Mouse (Mus musculus): Measurements from ENCODE around the gene Ankrd44. TPM values are rescaled to one million over a fixed set of nuclear protein-coding genes. Genes with fewer than 3 reads are reported as not detected.

Gene Ankrd44
- polyA plus RNA-seq, 1 experiment from 2014 or later, result 18.3 TPM

GRCm38 (mm10) chr1:54837721-54838485 lies 88.3 kb downstream of the Ankrd44 start:
- Histone ChIP-seq H3K4me1 (ENCODE audit: insufficient read depth) (no peaks in the 10 kb centered on the region), H3K9ac (no peak overlapping the region), H3K36me3 (ENCODE audit: insufficient read depth) (no peaks in the 10 kb centered on the region), H3K4me2 (no peak overlapping the region), H3K4me3 (ENCODE audit: low read depth, low read length) (no peak overlapping the region), H3K9me3 (ENCODE audit: low read depth, low read length) (no peaks in the 10 kb centered on the region), H3K27me3 (ENCODE audit: insufficient read depth, low read length) (no peaks in the 10 kb centered on the region), H3K27ac (ENCODE audit: low read depth) (no peak overlapping the region)
- DNase-seq (no peak), ATAC-seq (ENCODE audit: insufficient read depth) (no peak)
- 76% methylated on average over 17 of the region's 17 CpGs for WGBS
- no peak for TF ChIP-seq CTCF (IDR thresholded peaks at IDR 0.05; ENCODE audit: low read depth)

- no peak for TF ChIP-seq CTCF (IDR thresholded peaks at IDR 0.05; ENCODE audit: low read depth)
- WGBS, result 82% methylated on average over 6 of the region's 6 CpGs
- no peak for ATAC-seq (ENCODE audit: insufficient read depth)
Measured at GRCm38 (mm10) chr1:54835661-54836205, 90.5 kb downstream of the Ankrd44 start.

GRCm38 (mm10) chr1:54833221-54833620 lies 93.0 kb downstream of the Ankrd44 start:
- H3K36me3 ChIP-seq (ENCODE audit: insufficient read depth), result no peaks in the 10 kb centered on the region
- H3K9me3 ChIP-seq (ENCODE audit: low read depth, low read length), result no peaks in the 10 kb centered on the region
- H3K27ac ChIP-seq (ENCODE audit: low read depth), result no peak overlapping the region
- H3K9ac ChIP-seq, result no peak overlapping the region
- ATAC-seq (ENCODE audit: insufficient read depth) (no peak; the same call in 1 of the 2 replicates), DNase-seq (no peak)
- no peaks in the 10 kb centered on the region for H3K27me3 ChIP-seq (ENCODE audit: insufficient read depth, low read length)
- no peak overlapping the region for H3K4me3 ChIP-seq (ENCODE audit: low read depth, low read length)
- H3K4me2 ChIP-seq, result no peak overlapping the region
- no peak for TF ChIP-seq CTCF (IDR thresholded peaks at IDR 0.05; ENCODE audit: low read depth)
- WGBS, result 88% methylated on average over 6 of the region's 6 CpGs
- H3K4me1 ChIP-seq (ENCODE audit: insufficient read depth), result peaks cover 13% of the 10 kb centered on the region

More at GRCm38 (mm10) chr1:54835661-54836205, 90.5 kb downstream of the Ankrd44 start:
- Histone ChIP-seq H3K36me3 (ENCODE audit: insufficient read depth) (no peaks in the 10 kb centered on the region), H3K4me1 (ENCODE audit: insufficient read depth) (peaks cover under 1% of the 10 kb centered on the region; the same call in 1 of the 2 replicates), H3K9ac (no peak overlapping the region), H3K4me2 (no peak overlapping the region), H3K4me3 (ENCODE audit: low read depth, low read length) (no peak overlapping the region), H3K27ac (ENCODE audit: low read depth) (no peak overlapping the region), H3K9me3 (ENCODE audit: low read depth, low read length) (no peaks in the 10 kb centered on the region), H3K27me3 (ENCODE audit: insufficient read depth, low read length) (no peaks in the 10 kb centered on the region)
- no peak for DNase-seq

- no peaks in the 10 kb centered on the region for H3K36me3 ChIP-seq (ENCODE audit: insufficient read depth)
- peak; percentile 91 for DNase-seq
- H3K4me2 ChIP-seq, result no peak overlapping the region
- ATAC-seq (ENCODE audit: insufficient read depth), result no peak
- peak; percentile 61 for TF ChIP-seq CTCF (IDR thresholded peaks at IDR 0.05; ENCODE audit: low read depth)
- peaks cover 13% of the 10 kb centered on the region for H3K4me1 ChIP-seq (ENCODE audit: insufficient read depth)
- no peak overlapping the region for H3K27ac ChIP-seq (ENCODE audit: low read depth)
- no peaks in the 10 kb centered on the region for H3K27me3 ChIP-seq (ENCODE audit: insufficient read depth, low read length)
- H3K4me3 ChIP-seq (ENCODE audit: low read depth, low read length), result no peak overlapping the region
- H3K9ac ChIP-seq, result no peak overlapping the region
- H3K9me3 ChIP-seq (ENCODE audit: low read depth, low read length), result no peaks in the 10 kb centered on the region
- WGBS, result 0% methylated on average over 1 of the region's 1 CpGs
Measured at GRCm38 (mm10) chr1:54832765-54833164, 93.4 kb downstream of the Ankrd44 start.

GRCm38 (mm10) chr1:54830223-54830622 lies 96.0 kb downstream of the Ankrd44 start:
- Histone ChIP-seq H3K9me3 (ENCODE audit: low read depth, low read length) (no peaks in the 10 kb centered on the region), H3K4me3 (ENCODE audit: low read depth, low read length) (no peak overlapping the region), H3K4me1 (ENCODE audit: insufficient read depth) (peaks cover 28% of the 10 kb centered on the region), H3K27ac (ENCODE audit: low read depth) (peak overlapping the region; percentile 36; the same call in 1 of the 2 replicates), H3K4me2 (no peak overlapping the region), H3K9ac (no peak overlapping the region), H3K27me3 (ENCODE audit: insufficient read depth, low read length) (no peaks in the 10 kb centered on the region), H3K36me3 (ENCODE audit: insufficient read depth) (no peaks in the 10 kb centered on the region)
- TF ChIP-seq CTCF (IDR thresholded peaks at IDR 0.05; ENCODE audit: low read depth), result no peak
- 27% methylated on average over 6 of the region's 6 CpGs for WGBS
- ATAC-seq (ENCODE audit: insufficient read depth) (peak; percentile 50), DNase-seq (peak; percentile 53)

GRCm38 (mm10) chr1:54829681-54830213 lies 96.4 kb downstream of the Ankrd44 start:
- DNase-seq (peak; percentile 69), ATAC-seq (ENCODE audit: insufficient read depth) (no peak)
- Histone ChIP-seq H3K27ac (ENCODE audit: low read depth) (no peak overlapping the region; the same call in 1 of the 2 replicates), H3K4me1 (ENCODE audit: insufficient read depth) (peaks cover 28% of the 10 kb centered on the region), H3K4me2 (no peak overlapping the region), H3K36me3 (ENCODE audit: insufficient read depth) (no peaks in the 10 kb centered on the region), H3K9ac (no peak overlapping the region), H3K27me3 (ENCODE audit: insufficient read depth, low read length) (no peaks in the 10 kb centered on the region), H3K4me3 (ENCODE audit: low read depth, low read length) (no peak overlapping the region), H3K9me3 (ENCODE audit: low read depth, low read length) (no peaks in the 10 kb centered on the region)
- no peak for TF ChIP-seq CTCF (IDR thresholded peaks at IDR 0.05; ENCODE audit: low read depth)
- WGBS, result 34% methylated on average over 5 of the region's 5 CpGs

- no peaks in the 10 kb centered on the region for H3K27me3 ChIP-seq (ENCODE audit: insufficient read depth, low read length)
- no peak overlapping the region for H3K4me2 ChIP-seq
- TF ChIP-seq CTCF (IDR thresholded peaks at IDR 0.05; ENCODE audit: low read depth), result no peak
- 70% methylated on average over 8 of the region's 8 CpGs for WGBS
- no peak overlapping the region for H3K9ac ChIP-seq
- no peak overlapping the region for H3K4me3 ChIP-seq (ENCODE audit: low read depth, low read length)
- no peaks in the 10 kb centered on the region for H3K36me3 ChIP-seq (ENCODE audit: insufficient read depth)
- no peaks in the 10 kb centered on the region for H3K9me3 ChIP-seq (ENCODE audit: low read depth, low read length)
- no peak overlapping the region for H3K27ac ChIP-seq (ENCODE audit: low read depth)
- H3K4me1 ChIP-seq (ENCODE audit: insufficient read depth), result peaks cover 28% of the 10 kb centered on the region
- ATAC-seq (ENCODE audit: insufficient read depth), result no peak
- DNase-seq, result no peak
Measured at GRCm38 (mm10) chr1:54827827-54828226, 98.4 kb downstream of the Ankrd44 start.

All from lung, embryonic 14.5 days (tissue).